In the genomic region with DNA sequence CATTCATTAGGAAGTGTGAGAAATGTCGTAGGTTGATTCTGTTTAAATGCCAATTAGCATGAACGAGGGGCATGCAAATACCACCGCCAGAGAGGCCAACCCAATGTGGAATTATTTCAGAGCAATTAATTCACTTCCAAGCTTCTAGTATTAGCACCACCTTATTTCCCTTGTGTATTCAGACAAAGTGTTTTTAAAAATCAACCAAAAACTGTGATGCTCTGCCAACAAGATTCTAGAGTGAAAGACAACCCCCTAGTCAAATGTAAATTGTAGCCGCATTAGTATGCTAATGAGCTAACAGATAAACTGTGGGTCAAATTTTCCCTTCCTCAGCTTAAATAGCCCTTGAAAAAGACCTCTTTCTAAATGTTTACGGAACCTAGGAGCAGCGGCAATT, we compare ENCODE assay signal across 10 mouse cellular contexts. TPM values are rescaled to one million over a fixed set of nuclear protein-coding genes. Genes with fewer than 3 reads are reported as not detected.
DNase-seq lines count a peak whose midpoint lies in the region; ATAC-seq and TF ChIP-seq lines count a peak whose summit lies in the region.
"Had no signal": no experiment of that assay in that cellular context is flagged by ENCODE, and none has a peak within 500 bp of the region (broad histone marks: within the 10 kb centered on the region; RNA-seq: fewer than 3 reads in every experiment).

No protein-coding gene starts in this region.

- H3K4me1 ChIP-seq in heart, postnatal 0 days (ENCODE audit: control insufficient read depth, insufficient read depth) = no peaks in the 10 kb centered on the region
- peaks cover 5% of the 10 kb centered on the region for H3K4me1 ChIP-seq in heart, adult 2 months (ENCODE audit: control insufficient read depth, insufficient read depth, low read length)
- H3K4me1 ChIP-seq in ES-E14 (ENCODE audit: control insufficient read depth in 2 of 2, insufficient read depth in 2 of 2, low read length in 2 of 2, poor library complexity in 1 of 2) = peaks cover 0 to 3% of the 10 kb centered on the region in 2 experiments; a peak in 2 of 4 replicates
- peaks cover 30% of the 10 kb centered on the region for H3K4me1 ChIP-seq in forebrain, embryonic 15.5 days
- peaks cover 9% of the 10 kb centered on the region; the same call in 1 of the 2 replicates for H3K4me1 ChIP-seq in midbrain, embryonic 11.5 days (ENCODE audit: control insufficient read depth, insufficient read depth, low read length)

- intact Hi-C loops in heart, adult 2 months (cut with DNase I) = no loop called here

- no peak for DNase-seq in heart, postnatal 0 days (ENCODE audit: low spot score)
- no peak for DNase-seq in heart, adult 2 months
- DNase-seq in ES-E14 (ENCODE audit: low read depth, low spot score) = peak; percentile 8
- no peak for DNase-seq in midbrain, embryonic 11.5 days (ENCODE audit: low spot score, missing footprints)
- DNase-seq in ovary, adult 18-20 months (ENCODE audit: low spot score) = no peak
- no peak for DNase-seq in left cerebral cortex, adult 8-10 months (ENCODE audit: low spot score in 2 of 2)
- DNase-seq: layer of hippocampus, postnatal 36 days; lung, postnatal 36 days had no signal

- in situ Hi-C loops in ES-E14 (cut with MboI; ENCODE audit: low sequenced_read_pairs in 2 of 2, unreplicated experiment in 2 of 2) = no loop called here

- no peak overlapping the region for H3K9ac ChIP-seq in heart, postnatal 0 days (replicated peaks; ENCODE audit: low read depth, low read length)
- H3K9ac ChIP-seq in heart, adult 2 months (ENCODE audit: low read depth, low read length) = no peak overlapping the region
- H3K9ac ChIP-seq in ES-E14 (ENCODE audit: insufficient read depth, low read depth, low read length, poor library complexity, severe bottlenecking) = no peak overlapping the region
- H3K9ac ChIP-seq in forebrain, embryonic 15.5 days (replicated peaks) = no peak overlapping the region
- no peak overlapping the region for H3K9ac ChIP-seq in midbrain, embryonic 11.5 days (ENCODE audit: low read length)

- peak overlapping the region; percentile 47 for H3K4me2 ChIP-seq in heart, postnatal 0 days (ENCODE audit: low read depth, low read length)
- peak overlapping the region; percentile 32 for H3K4me2 ChIP-seq in forebrain, embryonic 15.5 days (replicated peaks)
- H3K4me2 ChIP-seq in midbrain, embryonic 11.5 days = peak overlapping the region; percentile 35

- H3K4me3 ChIP-seq in heart, postnatal 0 days (ENCODE audit: low read depth, low read length) = peak overlapping the region; percentile 26; the same call in 1 of the 2 replicates
- H3K4me3 ChIP-seq in heart, adult 2 months = no peak overlapping the region
- peak overlapping the region in 1 of 2 experiments; percentile 37; a peak in 3 of 4 replicates for H3K4me3 ChIP-seq in ES-E14 (ENCODE audit: insufficient read depth in 1 of 2, low read depth in 1 of 2, low read length in 2 of 2, poor library complexity in 1 of 2, severe bottlenecking in 1 of 2)
- H3K4me3 ChIP-seq in forebrain, embryonic 15.5 days = peak overlapping the region; percentile 18
- 0 out of 2 replicates have a peak overlapping the region, but pooled peaks have one; percentile 1 for H3K4me3 ChIP-seq in midbrain, embryonic 11.5 days (ENCODE audit: low read depth, low read length)

- H3K27ac ChIP-seq in heart, postnatal 0 days (ENCODE audit: low read depth) = no peak overlapping the region
- H3K27ac ChIP-seq in heart, adult 2 months = no peak overlapping the region
- H3K27ac ChIP-seq in ES-E14 (ENCODE audit: insufficient read depth, low read depth, low read length, poor library complexity, severe bottlenecking) = no peak overlapping the region
- peak overlapping the region; percentile 21; the same call in 1 of the 2 replicates for H3K27ac ChIP-seq in forebrain, embryonic 15.5 days (replicated peaks)
- no peak overlapping the region for H3K27ac ChIP-seq in midbrain, embryonic 11.5 days (ENCODE audit: low read depth, low read length)

- TF ChIP-seq CTCF in heart, postnatal 0 days (IDR thresholded peaks at IDR 0.05; ENCODE audit: low read depth) = no peak
- no peak for TF ChIP-seq CTCF in heart, adult 2 months (IDR thresholded peaks at IDR 0.05)

- no peaks in the 10 kb centered on the region for H3K36me3 ChIP-seq in heart, postnatal 0 days (replicated peaks; ENCODE audit: control insufficient read depth, insufficient read depth, low read length)
- H3K36me3 ChIP-seq in heart, adult 2 months (ENCODE audit: control insufficient read depth, insufficient read depth, low read length) = no peaks in the 10 kb centered on the region
- no peaks in the 10 kb centered on the region for H3K36me3 ChIP-seq in ES-E14 (ENCODE audit: control insufficient read depth, insufficient read depth, low read length, poor library complexity, severe bottlenecking)
- H3K36me3 ChIP-seq in forebrain, embryonic 15.5 days = no peaks in the 10 kb centered on the region
- no peaks in the 10 kb centered on the region for H3K36me3 ChIP-seq in midbrain, embryonic 11.5 days (ENCODE audit: control insufficient read depth, insufficient read depth, low read length)

- 31% methylated on average over 6 of the region's 6 CpGs for WGBS in heart, postnatal 0 days
- 47% methylated on average over 6 of the region's 6 CpGs for WGBS in heart, adult 2 months
- under 1% methylated on average over 6 of the region's 6 CpGs for WGBS in forebrain, embryonic 15.5 days
- 7% methylated on average over 6 of the region's 6 CpGs for WGBS in midbrain, embryonic 11.5 days

- no peaks in the 10 kb centered on the region for H3K27me3 ChIP-seq in heart, postnatal 0 days (ENCODE audit: control insufficient read depth, insufficient read depth, low read length)
- peaks cover 2% of the 10 kb centered on the region; the same call in 1 of the 2 replicates for H3K27me3 ChIP-seq in heart, adult 2 months (ENCODE audit: control insufficient read depth, insufficient read depth, low read length)
- no peaks in the 10 kb centered on the region for H3K27me3 ChIP-seq in forebrain, embryonic 15.5 days
- peaks cover 3% of the 10 kb centered on the region; the same call in 1 of the 2 replicates for H3K27me3 ChIP-seq in midbrain, embryonic 11.5 days (ENCODE audit: control insufficient read depth, insufficient read depth, low read length)

- H3K79me2 ChIP-seq in heart, adult 2 months (replicated peaks; ENCODE audit: control insufficient read depth, insufficient read depth, low read length) = no peaks in the 10 kb centered on the region

- H3K9me3 ChIP-seq in heart, postnatal 0 days (replicated peaks; ENCODE audit: control insufficient read depth, low read length) = no peaks in the 10 kb centered on the region
- H3K9me3 ChIP-seq in ES-E14 (ENCODE audit: control insufficient read depth, insufficient read depth, low read depth, low read length) = no peaks in the 10 kb centered on the region
- no peaks in the 10 kb centered on the region for H3K9me3 ChIP-seq in forebrain, embryonic 15.5 days
- no peaks in the 10 kb centered on the region for H3K9me3 ChIP-seq in midbrain, embryonic 11.5 days (ENCODE audit: control insufficient read depth, low read length)

- ATAC-seq in heart, postnatal 0 days (ENCODE audit: insufficient read depth, low read depth) = no peak
- peak; percentile 82 for ATAC-seq in forebrain, embryonic 15.5 days (replicated peaks)
- ATAC-seq in midbrain, embryonic 11.5 days (ENCODE audit: low FRiP score) = no peak; the same call in 1 of the 2 replicates
- ATAC-seq in CD4-positive, CD25-positive, alpha-beta regulatory T cell, adult 4 months = no peak

- TF ChIP-seq POLR2A in heart, adult 2 months (IDR thresholded peaks at IDR 0.05; ENCODE audit: insufficient read depth, low read depth, low read length) = no peak

- no peak for TF ChIP-seq EP300 in heart, postnatal 0 days (IDR thresholded peaks at IDR 0.05; ENCODE audit: low read depth)
- no peak for TF ChIP-seq EP300 in heart, adult 2 months (IDR thresholded peaks at IDR 0.05; ENCODE audit: insufficient read depth, low read depth, low read length)

TF ChIP-seq in ES-E14, 5 proteins besides CTCF, POLR2A, EP300 and RAD21:
- TF ChIP-seq ZNF384 (IDR thresholded peaks at IDR 0.05; ENCODE audit: low read depth, low read length) = no peak
- no peak for TF ChIP-seq CHD2 (IDR thresholded peaks at IDR 0.05; ENCODE audit: low read depth, low read length)
- TF ChIP-seq HCFC1 (IDR thresholded peaks at IDR 0.05; ENCODE audit: borderline replicate concordance, insufficient read depth, low read length) = no peak
- no peak for TF ChIP-seq ZC3H11A (IDR thresholded peaks at IDR 0.05; ENCODE audit: borderline replicate concordance, low read depth, low read length)
- 0 out of 2 replicates have a peak, but pooled peaks have one; percentile 28 for TF ChIP-seq MAFK (IDR thresholded peaks at IDR 0.05; ENCODE audit: insufficient read depth, low read depth, low read length)

RNA-seq across cellular contexts. Expression of a gene that starts 36.0 kb away (rescaled TPM):
- 7.8 and 9.0 TPM in 2 replicates for total RNA-seq in heart, postnatal 0 days (2014; rRNA removed; ENCODE audit: low replicate concordance)
- polyA plus RNA-seq in heart, postnatal 0 days (2015; fragmentation: Nextera tagmentation; extraction: Ambion mirVana) = 4.9 and 5.4 TPM in 2 replicates
- 1 to 10 TPM; 7.4 to 9.4 TPM for total RNA-seq in heart, adult 2 months (2021)
- polyA plus RNA-seq in heart, adult 2 months (2012; rRNA removed) = 2.6 and 2.8 TPM in 2 replicates
- 26.6 and 29.7 TPM in 2 replicates for total RNA-seq in ES-E14 (2012; rRNA removed)
- 10.7 TPM in 2 replicates for polyA plus RNA-seq in forebrain, embryonic 15.5 days (2015; fragmentation: Nextera tagmentation; extraction: Ambion mirVana)
- polyA plus RNA-seq in midbrain, embryonic 11.5 days (2014; fragmentation: Nextera tagmentation; extraction: Ambion mirVana) = 7.2 and 8.2 TPM in 2 replicates
- polyA plus RNA-seq in CD4-positive, CD25-positive, alpha-beta regulatory T cell, adult 4 months (2017; shearing (Covaris generic)) = 10 to 100 TPM; 34.5 to 41.0 TPM
- total RNA-seq in left cerebral cortex, adult 8-10 months (2022) = 10 to 100 TPM; 16.3 to 18.8 (median 17.6) TPM
